ENCODE assay signal across 9 mouse cellular contexts in genomic region chr12:100124913-100125798, GRCm38 (mm10). TPM values are rescaled to one million over a fixed set of nuclear protein-coding genes. Genes with fewer than 3 reads are reported as not detected.
DNase-seq lines count a peak whose midpoint lies in the region; ATAC-seq and TF ChIP-seq lines count a peak whose summit lies in the region.
"Had no signal": no experiment of that assay in that cellular context is flagged by ENCODE, and none has a peak within 500 bp of the region (broad histone marks: within the 10 kb centered on the region; RNA-seq: fewer than 3 reads in every experiment).

No protein-coding gene starts in this region.

- no peaks in the 10 kb centered on the region for H3K27me3 ChIP-seq in kidney, embryonic 16.5 days (ENCODE audit: insufficient read depth, low read length)

- H3K4me3 ChIP-seq in ES-E14 (ENCODE audit: insufficient read depth in 1 of 2, low read depth in 1 of 2, low read length in 2 of 2, poor library complexity in 1 of 2, severe bottlenecking in 1 of 2): no peak overlapping the region
- no peak overlapping the region for H3K4me3 ChIP-seq in kidney, embryonic 16.5 days (ENCODE audit: low read length)

- WGBS in kidney, embryonic 16.5 days: 83% methylated on average over 16 of the region's 16 CpGs

- in situ Hi-C loops in ES-E14 (cut with MboI; ENCODE audit: low sequenced_read_pairs in 2 of 2, unreplicated experiment in 2 of 2): no loop called here

- intact Hi-C loops in left cerebral cortex, postnatal 25 days (cut with DNase I): no loop called here

- peak; percentile 10 for DNase-seq in kidney, adult 18-20 months
- DNase-seq in kidney, adult 9 months: no peak
- peak; percentile 27 for DNase-seq in 416B (ENCODE audit: low read depth)
- no peak for DNase-seq in ES-E14 (ENCODE audit: low read depth, low spot score)
- DNase-seq in urinary bladder, postnatal 10 days (ENCODE audit: low spot score): no peak
- no peak for DNase-seq in left cerebral cortex, postnatal 25 days (ENCODE audit: low spot score in 2 of 2)
- DNase-seq: heart, postnatal 4 days; lung, adult 2 months had no signal

- no peak overlapping the region for H3K27ac ChIP-seq in ES-E14 (ENCODE audit: insufficient read depth, low read depth, low read length, poor library complexity, severe bottlenecking)
- H3K27ac ChIP-seq in kidney, embryonic 16.5 days (ENCODE audit: low read length): no peak overlapping the region

- no peaks in the 10 kb centered on the region for H3K9me3 ChIP-seq in ES-E14 (ENCODE audit: control insufficient read depth, insufficient read depth, low read depth, low read length)
- no peaks in the 10 kb centered on the region for H3K9me3 ChIP-seq in kidney, embryonic 16.5 days (ENCODE audit: low read length)

- peaks cover 53% of the 10 kb centered on the region for H3K36me3 ChIP-seq in ES-E14 (ENCODE audit: control insufficient read depth, insufficient read depth, low read length, poor library complexity, severe bottlenecking)
- peaks cover 70% of the 10 kb centered on the region for H3K36me3 ChIP-seq in kidney, embryonic 16.5 days (ENCODE audit: insufficient read depth, low read length)

- H3K4me1 ChIP-seq in ES-E14 (ENCODE audit: control insufficient read depth in 2 of 2, insufficient read depth in 2 of 2, low read length in 2 of 2, poor library complexity in 1 of 2): peaks cover 0 to 8% of the 10 kb centered on the region in 2 experiments; a peak in 2 of 4 replicates
- H3K4me1 ChIP-seq in kidney, embryonic 16.5 days (ENCODE audit: insufficient read depth, low read length): peaks cover 26% of the 10 kb centered on the region

- ATAC-seq in kidney, embryonic 16.5 days (ENCODE audit: low FRiP score, low TSS enrichment): 0 out of 2 replicates have a peak, but pooled peaks have one; percentile 8

- H3K9ac ChIP-seq in ES-E14 (ENCODE audit: insufficient read depth, low read depth, low read length, poor library complexity, severe bottlenecking): no peak overlapping the region
- H3K9ac ChIP-seq in kidney, embryonic 16.5 days (replicated peaks; ENCODE audit: low read length): no peak overlapping the region

- no peak overlapping the region for H3K4me2 ChIP-seq in kidney, embryonic 16.5 days (replicated peaks; ENCODE audit: low read depth, low read length)

TF ChIP-seq in ES-E14, 5 proteins besides CTCF, POLR2A, EP300 and RAD21:
- TF ChIP-seq CHD2 (IDR thresholded peaks at IDR 0.05; ENCODE audit: low read depth, low read length) (no peak), MAFK (IDR thresholded peaks at IDR 0.05; ENCODE audit: insufficient read depth, low read depth, low read length) (peak; percentile 83), ZC3H11A (IDR thresholded peaks at IDR 0.05; ENCODE audit: borderline replicate concordance, low read depth, low read length) (no peak), ZNF384 (IDR thresholded peaks at IDR 0.05; ENCODE audit: low read depth, low read length) (no peak), HCFC1 (IDR thresholded peaks at IDR 0.05; ENCODE audit: borderline replicate concordance, insufficient read depth, low read length) (no peak)

RNA-seq across cellular contexts. Expression of gene Psmc1, which starts 15.2 kb away (rescaled TPM):
- total RNA-seq in ES-E14 (2012; rRNA removed): 178 and 264 TPM in 2 replicates
- polyA plus RNA-seq in kidney, embryonic 16.5 days (2015; fragmentation: Nextera tagmentation; extraction: Ambion mirVana): 313 and 320 TPM in 2 replicates
- 100 to 1,000 TPM; 191 to 202 TPM for total RNA-seq in left cerebral cortex, postnatal 25 days (2021)

RNA-seq across cellular contexts. Expression of gene Nrde2, which starts 34.3 kb away (rescaled TPM):
- 36.4 and 41.8 TPM in 2 replicates for total RNA-seq in ES-E14 (2012; rRNA removed)
- 18.2 and 19.1 TPM in 2 replicates for polyA plus RNA-seq in kidney, embryonic 16.5 days (2015; fragmentation: Nextera tagmentation; extraction: Ambion mirVana)
- total RNA-seq in left cerebral cortex, postnatal 25 days (2021): 10 to 100 TPM; 19.2 to 19.6 TPM

Comparison
In these comparisons a context has a peak if more than half of its experiments do, and no peak if none do; other contexts are left out.
1. DNase-seq: peak in kidney, adult 18-20 months (single experiment) and 416B (single experiment); none in kidney, adult 9 months (single experiment), ES-E14 (single experiment), urinary bladder, postnatal 10 days (single experiment) and left cerebral cortex, postnatal 25 days (0 of 2).